Mouse (Mus musculus) neural tube, embryonic 11.5 days (tissue): Measurements from ENCODE around the gene Igbp1. TPM values are rescaled to one million over a fixed set of nuclear protein-coding genes. Genes with fewer than 3 reads are reported as not detected.

ENCODE experiments used
- polyA plus RNA-seq: library from polyadenylated mRNA; unstranded; fragments of >200 nt; fragmentation: Nextera tagmentation; extraction: Ambion mirVana; gene quantifications from 2 replicates; pipeline ENCODE4 v1.2.1, GENCODE M21; 2014

The Igbp1 gene
- polyA plus RNA-seq, 1 experiment from 2014 or later, result 39.8 TPM

Other genes starting within 250 kb of the Igbp1 start
- not detected in 2 replicates for gene Otud6a, start 65.3 kb upstream of the Igbp1 start, polyA plus RNA-seq
- 0.53 and 0.73 TPM in 2 replicates for gene Awat2, start 51.6 kb upstream of the Igbp1 start, polyA plus RNA-seq
- not detected in 2 replicates for gene Dgat2l6, start 30.5 kb downstream of the Igbp1 start, polyA plus RNA-seq
- not detected in 2 replicates for gene Awat1, start 78.0 kb downstream of the Igbp1 start, polyA plus RNA-seq
- not detected in 2 replicates for gene P2ry4, start 100.6 kb downstream of the Igbp1 start, polyA plus RNA-seq
- gene Arr3, start 111.2 kb downstream of the Igbp1 start, polyA plus RNA-seq, result not detected in 2 replicates
- 42.1 and 42.3 TPM in 2 replicates for gene Kif4, start 131.4 kb downstream of the Igbp1 start, polyA plus RNA-seq
- 130 and 134 TPM in 2 replicates for gene Pdzd11, start 132.3 kb downstream of the Igbp1 start, polyA plus RNA-seq
- gene Gdpd2, start 235.6 kb downstream of the Igbp1 start, polyA plus RNA-seq, result 7.0 and 8.0 TPM in 2 replicates